Mouse (Mus musculus): ENCODE data around the gene Nbr1.
"Not testable (repeated sequence)": the region's sequence is repeated elsewhere in the genome, so short reads cannot be mapped to it uniquely, and the experiment has no call there.

Nbr1 gene

GRCm38 (mm10) chr11:101610445-101610844 is 58.5 kb downstream of the Nbr1 start:
- H3K27me3 ChIP-seq (ENCODE audit: insufficient read depth, low read length), result no peaks in the 10 kb centered on the region
- peaks cover 33% of the 10 kb centered on the region for H3K9me3 ChIP-seq (ENCODE audit: low read length)

DNA sequence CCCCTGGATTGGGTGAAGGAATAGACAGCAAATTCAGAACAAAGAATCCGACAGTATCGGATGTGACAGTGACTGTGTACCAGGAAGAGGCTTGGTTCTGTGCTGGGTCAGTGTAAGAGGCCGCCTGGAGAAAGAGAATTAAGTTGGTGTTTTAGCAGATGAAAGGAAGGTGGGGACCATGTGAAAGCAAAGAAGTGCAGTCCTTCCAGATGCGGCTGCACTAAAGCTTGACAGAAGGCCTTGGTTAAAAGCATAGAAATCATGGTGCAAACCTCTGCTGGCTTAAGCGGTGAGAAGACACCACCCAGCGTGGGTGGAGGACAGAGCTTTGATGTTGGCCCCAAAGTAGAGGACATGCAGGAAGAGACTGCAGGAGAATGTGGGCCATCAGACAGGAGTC is 61.6 kb downstream of the Nbr1 start:
- H3K36me3 ChIP-seq (ENCODE audit: insufficient read depth, low read length), result peaks cover 4% of the 10 kb centered on the region; the same call in 1 of the 2 replicates
- H3K9me3 ChIP-seq (ENCODE audit: low read length), result peaks cover 21% of the 10 kb centered on the region
- no peak overlapping the region for H3K4me3 ChIP-seq (replicated peaks; ENCODE audit: low read length)
- TF ChIP-seq POU5F1 (IDR thresholded peaks at IDR 0.05; ENCODE audit: borderline replicate concordance, low read length) (no peak), NANOG (IDR thresholded peaks at IDR 0.05; ENCODE audit: borderline replicate concordance, low read length) (no peak), CTCF (conservative IDR thresholded peaks at IDR 0.05; ENCODE audit: low read length) (no peak)
- H3K27me3 ChIP-seq (ENCODE audit: insufficient read depth, low read length), result no peaks in the 10 kb centered on the region
- H3K4me1 ChIP-seq (replicated peaks; ENCODE audit: low read depth, low read length), result peaks cover 56% of the 10 kb centered on the region

More at GRCm38 (mm10) chr11:101610445-101610844, 58.5 kb downstream of the Nbr1 start:
- peaks cover 38% of the 10 kb centered on the region for H3K4me1 ChIP-seq (replicated peaks; ENCODE audit: low read depth, low read length)
- H3K36me3 ChIP-seq (ENCODE audit: insufficient read depth, low read length), result peaks cover 4% of the 10 kb centered on the region; the same call in 1 of the 2 replicates
- TF ChIP-seq POU5F1 (IDR thresholded peaks at IDR 0.05; ENCODE audit: borderline replicate concordance, low read length) (no peak), CTCF (conservative IDR thresholded peaks at IDR 0.05; ENCODE audit: low read length) (no peak), NANOG (IDR thresholded peaks at IDR 0.05; ENCODE audit: borderline replicate concordance, low read length) (no peak)
- H3K4me3 ChIP-seq (replicated peaks; ENCODE audit: low read length), result no peak overlapping the region

- no peak overlapping the region for H3K4me3 ChIP-seq (replicated peaks; ENCODE audit: low read length)
- H3K27me3 ChIP-seq (ENCODE audit: insufficient read depth, low read length), result no peaks in the 10 kb centered on the region
- peaks cover 16% of the 10 kb centered on the region for H3K9me3 ChIP-seq (ENCODE audit: low read length)
- peaks cover 58% of the 10 kb centered on the region for H3K4me1 ChIP-seq (replicated peaks; ENCODE audit: low read depth, low read length)
- H3K36me3 ChIP-seq (ENCODE audit: insufficient read depth, low read length), result no peaks in the 10 kb centered on the region
- TF ChIP-seq POU5F1 (IDR thresholded peaks at IDR 0.05; ENCODE audit: borderline replicate concordance, low read length), result no peak
- no peak for TF ChIP-seq NANOG (IDR thresholded peaks at IDR 0.05; ENCODE audit: borderline replicate concordance, low read length)
- TF ChIP-seq CTCF (conservative IDR thresholded peaks at IDR 0.05; ENCODE audit: low read length), result no peak
These were observed 62.2 kb downstream of the Nbr1 start for GRCm38 (mm10) chr11:101614116-101614515.

- Histone ChIP-seq H3K27me3 (ENCODE audit: insufficient read depth, low read length) (no peaks in the 10 kb centered on the region), H3K4me3 (replicated peaks; ENCODE audit: low read length) (no peak overlapping the region), H3K9me3 (ENCODE audit: low read length) (peaks cover 4% of the 10 kb centered on the region; the same call in 1 of the 2 replicates), H3K36me3 (ENCODE audit: insufficient read depth, low read length) (no peaks in the 10 kb centered on the region), H3K4me1 (replicated peaks; ENCODE audit: low read depth, low read length) (peaks cover 58% of the 10 kb centered on the region)
- TF ChIP-seq NANOG (IDR thresholded peaks at IDR 0.05; ENCODE audit: borderline replicate concordance, low read length), result no peak
- no peak for TF ChIP-seq POU5F1 (IDR thresholded peaks at IDR 0.05; ENCODE audit: borderline replicate concordance, low read length)
- TF ChIP-seq CTCF (conservative IDR thresholded peaks at IDR 0.05; ENCODE audit: low read length), result no peak
These were observed 63.4 kb downstream of the Nbr1 start for GRCm38 (mm10) chr11:101615380-101615779.

GRCm38 (mm10) chr11:101616104-101616503 is 64.2 kb downstream of the Nbr1 start:
- Histone ChIP-seq H3K9me3 (ENCODE audit: low read length) (peaks cover 5% of the 10 kb centered on the region), H3K4me1 (replicated peaks; ENCODE audit: low read depth, low read length) (peaks cover 53% of the 10 kb centered on the region), H3K4me3 (replicated peaks; ENCODE audit: low read length) (no peak overlapping the region), H3K27me3 (ENCODE audit: insufficient read depth, low read length) (no peaks in the 10 kb centered on the region), H3K36me3 (ENCODE audit: insufficient read depth, low read length) (no peaks in the 10 kb centered on the region)
- TF ChIP-seq POU5F1 (IDR thresholded peaks at IDR 0.05; ENCODE audit: borderline replicate concordance, low read length) (no peak), CTCF (conservative IDR thresholded peaks at IDR 0.05; ENCODE audit: low read length) (no peak), NANOG (IDR thresholded peaks at IDR 0.05; ENCODE audit: borderline replicate concordance, low read length) (no peak)

GRCm38 (mm10) chr11:101616948-101617767 is 65.2 kb downstream of the Nbr1 start:
- Histone ChIP-seq H3K4me3 (replicated peaks; ENCODE audit: low read length) (no peak overlapping the region), H3K9me3 (ENCODE audit: low read length) (peaks cover 14% of the 10 kb centered on the region), H3K27me3 (ENCODE audit: insufficient read depth, low read length) (no peaks in the 10 kb centered on the region), H3K4me1 (replicated peaks; ENCODE audit: low read depth, low read length) (peaks cover 53% of the 10 kb centered on the region), H3K36me3 (ENCODE audit: insufficient read depth, low read length) (no peaks in the 10 kb centered on the region)
- TF ChIP-seq CTCF (conservative IDR thresholded peaks at IDR 0.05; ENCODE audit: low read length) (no peak), NANOG (IDR thresholded peaks at IDR 0.05; ENCODE audit: borderline replicate concordance, low read length) (no peak), POU5F1 (IDR thresholded peaks at IDR 0.05; ENCODE audit: borderline replicate concordance, low read length) (no peak)

- Histone ChIP-seq H3K9me3 (ENCODE audit: low read length) (peaks cover 21% of the 10 kb centered on the region), H3K4me3 (replicated peaks; ENCODE audit: low read length) (no peak overlapping the region), H3K36me3 (ENCODE audit: insufficient read depth, low read length) (no peaks in the 10 kb centered on the region), H3K4me1 (replicated peaks; ENCODE audit: low read depth, low read length) (peaks cover 53% of the 10 kb centered on the region), H3K27me3 (ENCODE audit: insufficient read depth, low read length) (no peaks in the 10 kb centered on the region)
- no peak for TF ChIP-seq NANOG (IDR thresholded peaks at IDR 0.05; ENCODE audit: borderline replicate concordance, low read length)
- no peak for TF ChIP-seq CTCF (conservative IDR thresholded peaks at IDR 0.05; ENCODE audit: low read length)
- TF ChIP-seq POU5F1 (IDR thresholded peaks at IDR 0.05; ENCODE audit: borderline replicate concordance, low read length), result no peak
These were observed 65.9 kb downstream of the Nbr1 start for GRCm38 (mm10) chr11:101617849-101618248.

DNA sequence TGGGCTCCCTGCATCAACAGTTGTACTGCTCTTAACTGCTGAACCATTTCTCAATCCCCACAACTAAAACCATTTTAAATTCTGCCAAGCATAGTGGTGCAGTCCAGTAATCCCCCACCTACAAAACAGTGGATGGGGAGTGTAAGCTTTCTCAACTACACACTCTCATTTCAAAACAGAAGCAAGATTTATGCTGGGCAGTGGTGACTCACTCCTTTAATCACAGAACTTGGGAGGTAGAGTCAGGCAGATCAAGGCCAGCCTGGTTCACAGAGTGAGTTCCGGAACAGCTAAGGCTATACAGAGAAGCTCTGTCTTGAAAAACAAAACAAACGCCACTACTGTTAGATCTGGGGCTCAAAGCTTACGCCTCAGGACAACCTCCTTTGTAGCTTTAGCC is 66.6 kb downstream of the Nbr1 start:
- no peak overlapping the region for H3K4me3 ChIP-seq (replicated peaks; ENCODE audit: low read length)
- H3K36me3 ChIP-seq (ENCODE audit: insufficient read depth, low read length), result no peaks in the 10 kb centered on the region
- TF ChIP-seq POU5F1 (IDR thresholded peaks at IDR 0.05; ENCODE audit: borderline replicate concordance, low read length), result no peak
- no peak for TF ChIP-seq CTCF (conservative IDR thresholded peaks at IDR 0.05; ENCODE audit: low read length)
- TF ChIP-seq NANOG (IDR thresholded peaks at IDR 0.05; ENCODE audit: borderline replicate concordance, low read length), result no peak
- peaks cover 28% of the 10 kb centered on the region for H3K9me3 ChIP-seq (ENCODE audit: low read length)
- H3K27me3 ChIP-seq (ENCODE audit: insufficient read depth, low read length), result no peaks in the 10 kb centered on the region
- peaks cover 46% of the 10 kb centered on the region for H3K4me1 ChIP-seq (replicated peaks; ENCODE audit: low read depth, low read length)

DNA sequence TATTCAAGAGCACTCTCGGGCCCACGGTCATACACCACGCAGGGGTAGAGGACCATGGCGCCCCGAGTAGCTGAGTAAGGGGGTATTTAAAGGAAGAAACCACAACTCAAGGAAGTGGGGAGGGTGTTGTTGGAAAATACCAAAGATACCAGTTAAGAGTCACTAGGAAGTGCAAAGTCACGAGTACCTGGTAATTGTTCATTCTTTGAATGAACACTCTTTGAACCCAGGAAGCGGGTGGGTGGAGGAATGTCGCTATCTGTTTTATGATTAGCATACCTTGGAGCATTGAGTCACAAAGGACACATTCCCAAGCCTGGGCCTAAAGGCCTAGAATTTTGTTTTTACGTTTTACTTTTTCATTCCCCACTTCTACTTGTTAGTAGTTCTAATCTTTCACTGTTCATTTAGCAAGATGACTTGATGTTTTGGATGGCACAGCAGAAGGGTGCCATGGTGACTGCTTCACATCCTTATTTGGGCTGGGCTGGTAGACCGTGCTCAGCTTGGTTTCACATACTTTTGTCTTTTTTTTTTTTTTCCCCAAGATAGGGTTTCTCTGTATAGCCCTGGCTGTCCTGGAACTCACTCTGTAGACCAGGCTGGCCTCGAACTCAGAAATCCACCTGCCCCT is 68.2 kb downstream of the Nbr1 start:
- H3K27me3 ChIP-seq (ENCODE audit: insufficient read depth, low read length); H3K36me3 ChIP-seq (ENCODE audit: insufficient read depth, low read length); H3K4me3 ChIP-seq (replicated peaks; ENCODE audit: low read length): not testable (repeated sequence)
- Histone ChIP-seq H3K4me1 (replicated peaks; ENCODE audit: low read depth, low read length) (peaks cover 31% of the 10 kb centered on the region), H3K9me3 (ENCODE audit: low read length) (peaks cover 43% of the 10 kb centered on the region)

All from E14TG2a.4 (cell line).